ENCODE assay signal across 21 mouse cellular contexts in genomic region chr6:127657152-127657551, GRCm38 (mm10).
DNase-seq lines count a peak whose midpoint lies in the region; ATAC-seq lines count a peak whose summit lies in the region.
"Had no signal": no experiment of that assay in that cellular context is flagged by ENCODE, and none has a peak within 500 bp of the region (broad histone marks: within the 10 kb centered on the region; RNA-seq: fewer than 3 reads in every experiment).

No protein-coding gene starts in this region.

- DNase-seq in frontal cortex, postnatal 10 days (ENCODE audit: low spot score in 2 of 2), result no peak
- DNase-seq in right cerebral cortex, adult 2 months (ENCODE audit: low spot score in 2 of 2), result peak; percentile 40 to 47
- no peak for DNase-seq in right cerebral cortex, postnatal 4 days
- peak; percentile 71 for DNase-seq in brain, adult 2 months (ENCODE audit: low read depth, low spot score)
- DNase-seq in cerebellum, adult 11-12 months, result no peak
- no peak for DNase-seq in cerebellum, adult 11 months
- DNase-seq: cerebellum, adult 18-20 months; cerebellum, postnatal 10 days; gastrocnemius, postnatal 14 days; heart, adult 11 months; kidney, adult 8-10 months; layer of hippocampus, postnatal 36 days; liver; lung, adult 2 months; lung, postnatal 14 days; thymus, postnatal 4 days had no signal

- peak; percentile 51; the same call in 1 of the 2 replicates for ATAC-seq in frontal cortex, adult (ENCODE audit: low TSS enrichment)
- ATAC-seq: activated CD4-positive, CD25-positive, alpha-beta regulatory T cell, adult 4 months; forebrain, embryonic 16.5 days; intestine, embryonic 16.5 days; midbrain, embryonic 16.5 days had no signal

Comparison
In these comparisons a context has a peak if more than half of its experiments do, and no peak if none do; other contexts are left out.
1. DNase-seq: peak in right cerebral cortex, adult 2 months (2 of 2) and brain, adult 2 months (single experiment); none in frontal cortex, postnatal 10 days (0 of 2), right cerebral cortex, postnatal 4 days (single experiment), cerebellum, adult 11-12 months (single experiment) and cerebellum, adult 11 months (single experiment).